Mouse (Mus musculus) T-helper 2 cell (primary cell): ENCODE results near the gene Specc1.

Experiments
- in situ Hi-C: fragments of 300-600 bp; cut with MboI, MseI; formaldehyde crosslinking; loops from one replicate; pipeline ENCODE4 v1.15.1; 2025; ENCODE audit warnings: high pct_unique_total_duplicates

Gene Specc1

DNA sequence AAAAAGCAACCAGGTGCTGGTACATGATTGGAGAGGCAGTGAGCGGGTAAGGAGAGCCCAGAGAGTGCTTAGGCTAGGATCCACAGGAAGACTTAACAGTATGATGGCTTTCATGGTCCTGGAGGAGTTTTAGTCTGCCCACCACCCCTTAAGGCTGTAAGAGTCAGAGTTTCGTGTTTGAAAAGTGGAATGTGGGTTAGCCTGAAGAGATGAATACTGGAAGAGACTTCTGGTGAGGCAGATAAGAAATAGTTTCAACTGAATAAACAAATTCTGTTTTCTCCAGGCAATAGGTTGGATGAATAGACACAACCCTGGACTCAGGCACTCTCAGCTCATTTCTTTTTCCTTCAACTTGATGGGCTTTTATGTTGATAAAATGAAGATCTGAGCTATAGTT lies 130.1 kb downstream of the Specc1 start:
- in situ Hi-C loops = loop anchor here (10.0 kb wide), 1 partner anchor 402 kb away; the partner anchor contains the start of gene Fam83g

- in situ Hi-C loops = loop anchor here (10.0 kb wide), 1 partner anchor 402 kb away; the partner anchor contains the start of gene Fam83g
Measured at GRCm38 (mm10) chr11:62087051-62087450, 130.5 kb downstream of the Specc1 start.

DNA sequence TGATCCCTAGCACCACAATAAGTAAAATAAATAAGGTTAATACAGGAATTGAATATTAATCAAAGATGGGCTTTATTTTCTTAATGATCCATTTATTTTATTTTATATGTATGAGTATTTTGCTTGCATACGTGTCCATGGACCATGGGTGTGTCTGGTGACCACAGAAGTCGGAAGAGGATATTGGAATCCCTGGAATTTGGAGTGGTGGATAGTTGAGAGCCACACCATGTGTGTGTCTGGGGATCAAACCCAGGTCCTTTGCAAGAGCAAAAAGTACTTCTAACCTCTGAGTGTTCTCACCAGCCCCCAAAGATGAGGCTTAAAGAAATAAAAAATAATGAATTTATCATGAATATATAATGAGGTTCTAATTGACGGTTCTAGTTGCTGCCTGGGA lies 132.1 kb downstream of the Specc1 start:
- in situ Hi-C loops = loop anchor here (10.0 kb wide), 1 partner anchor 404 kb away; the partner anchor contains the start of gene Fam83g

DNA sequence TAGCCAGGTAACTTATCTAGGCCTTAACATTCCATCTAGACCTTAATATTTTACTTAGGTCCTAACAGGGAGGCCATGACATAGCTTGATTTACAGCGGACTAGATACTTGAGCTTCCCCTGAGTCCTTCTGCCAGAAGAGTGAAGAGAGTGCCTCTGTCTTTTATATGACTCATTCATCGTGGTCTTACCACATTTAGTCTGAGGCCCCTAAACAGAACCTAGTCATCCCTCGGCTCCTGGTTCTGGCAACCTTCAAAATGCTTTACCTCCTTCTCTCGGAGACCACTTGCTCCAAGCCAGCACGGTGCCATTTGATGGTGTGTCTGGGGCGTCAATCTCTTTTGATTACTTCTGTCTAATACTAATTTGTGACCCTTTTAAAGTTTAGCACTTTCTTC lies 133.8 kb downstream of the Specc1 start:
- in situ Hi-C loops = loop anchor here (10.0 kb wide), 1 partner anchor 1306 kb away; no protein-coding TSS in a partner anchor

- in situ Hi-C loops = no loop called here
Measured at GRCm38 (mm10) chr11:62103380-62103911, 146.9 kb downstream of the Specc1 start.

- in situ Hi-C loops = no loop called here
Measured at GRCm38 (mm10) chr11:62106401-62106871, 149.9 kb downstream of the Specc1 start.

- in situ Hi-C loops = no loop called here
Measured at GRCm38 (mm10) chr11:62107272-62107836, 150.8 kb downstream of the Specc1 start.

- in situ Hi-C loops = no loop called here
Measured at GRCm38 (mm10) chr11:62118561-62118960, 162.0 kb downstream of the Specc1 start.

GRCm38 (mm10) chr11:62119871-62120270 lies 163.3 kb downstream of the Specc1 start:
- in situ Hi-C loops = loop anchor here (5.0 kb wide), 1 partner anchor 68 kb away; no protein-coding TSS in a partner anchor

DNA sequence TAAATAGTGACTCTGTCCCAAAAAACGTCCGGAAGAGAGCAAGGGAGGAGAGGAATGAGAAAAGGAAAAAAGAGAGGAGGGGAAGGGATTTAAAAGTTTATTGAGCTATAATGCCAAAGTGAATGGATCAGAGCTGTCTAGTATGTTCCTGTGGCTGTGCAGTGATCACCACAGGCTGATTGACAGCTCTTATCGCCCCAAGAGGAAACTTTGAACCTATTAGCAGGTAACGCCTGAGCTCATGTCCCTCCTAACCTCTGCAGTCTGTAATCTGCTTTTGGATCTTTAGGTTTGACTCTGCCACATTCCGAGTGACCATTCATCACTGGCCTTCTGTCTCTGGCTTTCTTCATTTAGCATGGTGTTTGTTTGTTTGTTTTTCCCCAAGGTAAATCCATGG lies 164.8 kb downstream of the Specc1 start:
- in situ Hi-C loops = loop anchor here (5.0 kb wide), 1 partner anchor 69 kb away; no protein-coding TSS in a partner anchor

DNA sequence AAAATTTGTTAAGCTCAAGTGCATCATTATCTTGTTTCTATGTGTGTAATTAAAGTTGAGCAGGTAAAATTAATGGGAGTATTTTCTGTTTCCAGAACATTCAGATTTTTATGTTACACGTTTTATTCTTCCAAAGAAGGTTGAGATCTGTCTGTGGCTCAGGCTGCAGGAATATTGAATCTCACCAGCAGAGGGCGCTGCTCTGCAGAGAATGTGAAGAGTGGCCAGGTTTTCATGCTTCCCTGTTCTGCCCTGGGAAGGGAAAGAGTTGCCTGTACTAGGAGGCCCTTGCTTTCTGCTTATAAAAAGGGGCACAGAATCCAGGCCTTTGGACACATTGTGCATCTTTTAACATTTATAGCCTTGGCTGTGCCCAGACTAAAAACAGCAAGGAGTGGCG lies 171.1 kb downstream of the Specc1 start:
- in situ Hi-C loops = loop anchor here (5.0 kb wide), 1 partner anchor 150 kb away; no protein-coding TSS in a partner anchor

DNA sequence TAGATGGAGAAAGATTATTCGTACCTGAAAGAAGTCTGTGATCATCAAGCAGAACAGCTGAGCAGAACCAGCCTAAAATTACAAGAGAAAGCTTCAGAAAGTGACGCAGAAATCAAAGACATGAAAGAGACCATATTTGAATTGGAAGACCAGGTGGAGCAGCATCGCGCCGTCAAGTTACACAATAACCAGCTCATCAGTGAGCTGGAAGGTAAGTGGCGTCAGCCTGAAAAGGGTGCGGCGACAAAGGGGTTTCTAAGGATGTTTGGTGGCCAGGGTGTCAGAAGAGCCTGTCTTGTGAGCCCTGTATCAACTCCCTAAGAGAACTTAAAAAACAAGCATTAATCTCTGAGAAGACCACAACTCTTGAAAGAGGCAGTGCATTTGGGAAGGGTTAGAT lies 171.6 kb downstream of the Specc1 start:
- in situ Hi-C loops = loop anchor here (5.0 kb wide), 1 partner anchor 149 kb away; no protein-coding TSS in a partner anchor

DNA sequence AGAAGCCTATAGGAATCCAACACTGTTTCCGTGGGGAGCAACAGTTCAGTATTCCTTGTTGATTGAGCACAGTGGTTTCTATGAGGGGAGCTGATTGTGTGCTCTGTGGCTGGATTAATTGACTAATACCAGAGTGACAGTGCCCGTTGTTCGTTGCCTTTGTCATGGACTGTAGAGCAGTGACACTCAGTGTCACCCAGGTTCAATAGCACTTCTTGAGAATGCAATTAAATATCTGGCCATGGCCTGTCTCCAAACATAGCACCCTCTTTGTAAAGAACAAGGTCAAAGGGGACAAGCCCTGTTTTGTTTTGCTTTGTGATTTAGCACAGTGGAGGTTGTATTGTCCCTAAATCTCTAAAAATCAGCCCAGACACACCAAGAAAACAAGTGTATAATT lies 173.6 kb downstream of the Specc1 start:
- in situ Hi-C loops = no loop called here

DNA sequence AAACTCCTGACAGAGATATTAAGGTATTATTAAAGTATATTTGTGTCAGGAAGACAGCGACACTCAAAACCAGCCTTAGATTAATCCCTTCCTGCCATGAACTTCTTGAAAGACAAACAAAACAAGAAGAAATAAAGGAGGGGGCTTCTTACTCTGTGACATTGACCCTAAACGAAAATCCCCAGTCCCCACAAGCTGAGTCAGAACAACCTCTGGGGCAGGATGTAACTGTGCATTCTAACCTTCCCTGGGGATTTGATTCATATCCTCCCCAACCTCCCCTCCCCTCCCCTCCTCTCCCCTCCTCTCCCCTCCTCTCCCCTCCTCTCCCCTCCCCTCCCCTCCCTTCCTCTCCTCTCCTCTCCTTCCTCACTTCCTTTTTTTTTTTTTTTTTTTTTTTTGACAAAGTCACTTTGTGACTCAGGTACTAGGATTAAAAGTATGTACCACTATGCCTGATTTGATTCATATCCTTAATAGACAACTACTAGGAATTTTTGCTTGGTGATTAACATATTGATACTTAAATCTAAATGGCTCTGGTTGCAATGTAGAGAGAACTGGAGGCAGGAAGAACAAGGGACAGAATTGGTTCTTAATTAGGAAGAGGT lies 174.2 kb downstream of the Specc1 start:
- in situ Hi-C loops = no loop called here

DNA sequence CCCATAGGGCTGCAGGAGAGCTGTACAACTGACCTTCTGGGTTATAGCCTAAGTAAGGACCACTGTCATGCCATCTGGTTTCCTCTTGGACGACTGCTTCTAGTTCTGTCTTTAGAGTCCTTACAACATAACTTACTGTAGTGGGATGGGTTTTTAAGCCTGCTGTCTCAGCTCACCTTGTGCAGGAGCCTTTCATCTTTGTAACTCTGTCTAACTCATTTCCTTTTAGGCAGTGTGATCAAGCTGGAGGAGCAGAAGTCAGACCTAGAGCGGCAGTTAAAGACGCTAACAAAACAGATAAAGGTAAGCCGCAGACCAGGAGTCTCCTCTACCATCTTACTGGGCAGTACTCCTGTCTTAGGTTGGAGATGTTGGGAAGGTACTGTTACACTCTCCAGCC lies 175.0 kb downstream of the Specc1 start:
- in situ Hi-C loops = no loop called here

DNA sequence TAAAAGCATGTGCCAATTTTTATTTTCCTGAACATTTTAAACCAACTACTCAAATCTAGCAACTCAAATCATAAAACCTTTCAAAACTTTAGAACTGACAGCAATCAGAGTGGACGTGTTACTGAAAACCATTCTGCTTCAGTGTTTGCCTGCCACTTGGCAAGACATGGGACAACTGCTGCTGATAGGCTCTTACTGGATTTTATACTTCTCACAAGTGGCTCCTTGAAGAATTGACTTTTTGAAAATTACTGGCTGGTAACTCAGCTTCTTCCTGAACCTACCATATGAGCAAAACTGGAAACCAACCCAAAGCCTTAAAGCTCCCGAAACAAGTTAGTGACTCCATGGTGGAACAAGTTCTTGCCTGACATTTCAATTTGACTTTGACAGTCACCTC lies 177.6 kb downstream of the Specc1 start:
- in situ Hi-C loops = no loop called here

DNA sequence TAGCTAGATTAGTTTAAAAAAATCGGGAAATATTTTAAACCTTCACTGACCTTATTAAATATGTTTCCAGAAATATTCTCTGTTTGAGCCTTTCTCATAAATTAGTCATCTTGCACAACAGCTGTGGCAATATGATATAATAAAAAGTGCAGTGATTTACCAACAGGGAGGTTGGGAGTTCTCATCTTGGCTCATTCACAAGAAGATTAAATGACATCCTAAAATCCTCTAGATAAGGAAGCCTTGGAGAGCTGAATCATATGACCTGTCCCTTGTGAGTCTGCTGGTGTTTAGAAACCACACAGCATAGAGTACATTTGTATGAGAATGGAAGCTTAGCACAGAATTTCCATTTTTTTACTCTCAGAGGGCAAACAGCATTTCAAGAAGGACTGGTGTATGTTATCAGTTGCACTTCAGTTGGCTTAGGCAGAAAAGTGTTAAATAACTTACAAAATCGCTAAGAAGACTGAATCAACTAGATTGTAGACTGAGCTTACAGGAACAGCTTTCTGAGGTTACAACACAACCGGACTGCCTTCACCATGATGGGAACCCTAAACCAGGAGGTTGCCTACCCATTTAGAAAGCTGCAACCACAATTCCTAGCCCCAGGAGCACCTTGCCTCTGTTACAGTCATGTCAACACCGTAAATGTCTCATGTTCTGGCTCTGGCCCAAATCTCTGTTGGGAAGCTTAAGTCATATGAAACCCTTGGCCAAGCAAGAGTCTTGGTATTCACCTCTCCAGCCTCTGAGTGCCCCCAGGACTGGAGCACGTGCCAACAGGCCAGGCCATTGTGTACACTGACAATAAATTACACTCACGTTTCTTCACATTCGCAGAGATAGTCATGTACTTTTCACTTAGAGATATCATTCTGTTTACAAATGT lies 188.9 kb downstream of the Specc1 start:
- in situ Hi-C loops = no loop called here

DNA sequence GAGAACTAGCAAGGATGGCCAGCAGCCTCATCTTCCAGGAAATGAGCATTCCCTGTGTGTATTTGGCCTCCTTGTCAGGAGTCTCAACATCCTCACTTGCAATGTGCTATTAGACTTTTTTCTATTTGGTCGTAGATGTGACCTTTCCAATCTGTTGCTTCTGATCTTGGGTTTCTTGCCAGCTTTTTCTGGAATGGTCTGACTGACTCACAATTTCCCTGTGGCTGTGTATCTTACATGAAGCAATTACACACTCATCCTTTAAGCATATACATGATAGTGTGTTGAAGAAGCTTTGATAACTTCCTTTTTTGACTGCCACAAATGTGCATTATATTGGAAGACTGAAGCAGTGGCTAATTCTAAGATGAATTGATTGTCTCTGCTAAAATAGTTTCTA lies 190.1 kb downstream of the Specc1 start:
- in situ Hi-C loops = no loop called here

- in situ Hi-C loops = no loop called here
Measured at GRCm38 (mm10) chr11:62148026-62148425, 191.5 kb downstream of the Specc1 start.

DNA sequence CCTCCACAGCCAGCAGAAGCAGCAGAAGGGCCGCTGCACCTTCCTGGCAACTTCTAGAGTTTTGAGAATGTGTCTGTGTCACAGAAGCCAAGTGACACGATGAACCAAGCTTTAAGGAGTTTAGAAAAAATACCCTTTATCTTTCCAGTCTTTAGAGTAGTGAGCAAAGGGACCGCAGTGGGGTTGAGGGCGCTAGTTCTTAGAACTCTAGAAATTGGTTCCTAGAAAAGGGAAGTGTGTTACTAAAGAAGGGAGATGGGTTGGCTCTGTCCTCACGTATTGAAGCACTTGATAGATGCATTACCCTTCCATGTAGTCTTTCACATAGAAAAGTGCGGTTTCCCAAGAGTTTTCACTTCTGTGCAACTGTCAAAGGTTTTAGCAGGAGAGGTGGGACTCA lies 191.9 kb downstream of the Specc1 start:
- in situ Hi-C loops = no loop called here

GRCm38 (mm10) chr11:62153057-62153456 lies 196.5 kb downstream of the Specc1 start:
- in situ Hi-C loops = no loop called here

DNA sequence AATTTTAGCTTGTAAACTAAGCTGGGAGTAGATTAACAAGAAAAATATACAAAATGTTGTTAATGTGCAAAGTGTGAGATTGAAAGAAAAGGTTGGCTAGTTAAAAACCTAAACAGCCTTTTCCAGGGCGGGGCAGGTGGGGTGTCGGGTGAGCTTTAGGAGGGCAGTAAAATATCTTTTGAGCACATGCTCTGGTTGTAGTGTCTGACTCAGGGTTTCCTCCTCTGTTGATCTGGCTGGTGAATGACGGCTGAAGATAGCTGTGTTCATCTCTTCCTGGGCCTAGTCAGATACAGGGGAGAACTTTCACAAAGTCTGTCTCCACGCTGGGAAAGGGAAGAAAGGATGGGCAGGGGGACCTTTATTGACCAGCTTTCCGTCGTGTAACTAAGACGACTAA lies 203.2 kb downstream of the Specc1 start:
- in situ Hi-C loops = no loop called here
